ENCODE assay signal across 9 mouse cellular contexts in genomic region chr12:87471421-87471963, GRCm38 (mm10). TPM values are rescaled to one million over a fixed set of nuclear protein-coding genes. Genes with fewer than 3 reads are reported as not detected.
DNase-seq lines count a peak whose midpoint lies in the region; ATAC-seq lines count a peak whose summit lies in the region.
"Had no signal": no experiment of that assay in that cellular context is flagged by ENCODE, and none has a peak within 500 bp of the region (broad histone marks: within the 10 kb centered on the region; RNA-seq: fewer than 3 reads in every experiment).

No protein-coding gene starts in this region.

- peak overlapping the region; percentile 79 for H3K4me3 ChIP-seq in forebrain, embryonic 13.5 days
- peak overlapping the region; percentile 66 for H3K4me3 ChIP-seq in neural tube, embryonic 12.5 days

- WGBS in forebrain, embryonic 13.5 days: 0% methylated on average over 19 of the region's 19 CpGs
- WGBS in neural tube, embryonic 12.5 days: under 1% methylated on average over 19 of the region's 19 CpGs

- intact Hi-C loops in left cerebral cortex, postnatal 14 days (cut with DNase I): no loop called here

- peaks cover 20% of the 10 kb centered on the region for H3K4me1 ChIP-seq in forebrain, embryonic 13.5 days
- peaks cover 10% of the 10 kb centered on the region for H3K4me1 ChIP-seq in neural tube, embryonic 12.5 days

- peak overlapping the region; percentile 71 for H3K4me2 ChIP-seq in forebrain, embryonic 13.5 days
- H3K4me2 ChIP-seq in neural tube, embryonic 12.5 days (replicated peaks): peak overlapping the region; percentile 64

- H3K27ac ChIP-seq in forebrain, embryonic 13.5 days: peak overlapping the region; percentile 75
- H3K27ac ChIP-seq in neural tube, embryonic 12.5 days: peak overlapping the region; percentile 64; the same call in 1 of the 2 replicates

- H3K9me3 ChIP-seq in forebrain, embryonic 13.5 days (replicated peaks): no peaks in the 10 kb centered on the region
- no peaks in the 10 kb centered on the region for H3K9me3 ChIP-seq in neural tube, embryonic 12.5 days

- peaks cover 4% of the 10 kb centered on the region for H3K27me3 ChIP-seq in forebrain, embryonic 13.5 days
- no peaks in the 10 kb centered on the region for H3K27me3 ChIP-seq in neural tube, embryonic 12.5 days (replicated peaks)

- DNase-seq in layer of hippocampus, adult 11-12 months (ENCODE audit: low spot score): peak; percentile 29
- no peak for DNase-seq in layer of hippocampus, postnatal 36 days
- DNase-seq in R1 (ENCODE audit: low read depth, low spot score): peak; percentile 73
- peak; percentile 23 to 72 for DNase-seq in left cerebral cortex, postnatal 14 days (ENCODE audit: low spot score in 2 of 2)
- DNase-seq in layer of hippocampus, postnatal 14 days (ENCODE audit: low spot score in 2 of 2): no peak

- ATAC-seq in forebrain, embryonic 13.5 days: no peak
- ATAC-seq in neural tube, embryonic 12.5 days (ENCODE audit: low FRiP score, low read depth): no peak
- no peak for ATAC-seq in megakaryocyte progenitor cell, adult 5-6 weeks (replicated peaks; ENCODE audit: poor library complexity)

- peaks cover 21% of the 10 kb centered on the region for H3K36me3 ChIP-seq in forebrain, embryonic 13.5 days (ENCODE audit: poor library complexity, severe bottlenecking)
- H3K36me3 ChIP-seq in neural tube, embryonic 12.5 days: peaks cover 18% of the 10 kb centered on the region

- H3K9ac ChIP-seq in forebrain, embryonic 13.5 days: peak overlapping the region; percentile 92
- peak overlapping the region; percentile 84 for H3K9ac ChIP-seq in neural tube, embryonic 12.5 days

RNA-seq across cellular contexts. Expression of gene Snw1, which starts 0.6 kb away (rescaled TPM):
- total RNA-seq in layer of hippocampus, postnatal 36 days (2021): 10 to 100 TPM; 67.3 to 68.6 TPM
- 146 and 151 TPM in 2 replicates for polyA plus RNA-seq in forebrain, embryonic 13.5 days (2015; fragmentation: Nextera tagmentation; extraction: Ambion mirVana)
- 10 to 100 TPM; 50.5 to 54.1 TPM for total RNA-seq in left cerebral cortex, postnatal 14 days (2021)
- polyA plus RNA-seq in neural tube, embryonic 12.5 days (2016; fragmentation: Nextera tagmentation; extraction: Ambion mirVana): 133 and 137 TPM in 2 replicates
- 10 to 100 TPM; 48.2 to 48.4 TPM for total RNA-seq in layer of hippocampus, postnatal 14 days (2021)
- 54.8 and 56.1 TPM in 2 replicates for total RNA-seq in megakaryocyte progenitor cell, adult 5-6 weeks (2015)
- 173 and 192 TPM in 2 replicates for total RNA-seq in megakaryocyte progenitor cell, adult 5-6 weeks (2017)

RNA-seq across cellular contexts. Expression of gene Gm5788, which starts 23.0 kb away (rescaled TPM):
- not detected for total RNA-seq in layer of hippocampus, postnatal 36 days (2021)
- polyA plus RNA-seq in forebrain, embryonic 13.5 days (2015; fragmentation: Nextera tagmentation; extraction: Ambion mirVana): not detected in 2 replicates
- not detected for total RNA-seq in left cerebral cortex, postnatal 14 days (2021)
- polyA plus RNA-seq in neural tube, embryonic 12.5 days (2016; fragmentation: Nextera tagmentation; extraction: Ambion mirVana): not detected in 2 replicates
- not detected for total RNA-seq in layer of hippocampus, postnatal 14 days (2021)
- not detected in 2 replicates for total RNA-seq in megakaryocyte progenitor cell, adult 5-6 weeks (2015)
- total RNA-seq in megakaryocyte progenitor cell, adult 5-6 weeks (2017): not detected in 2 replicates
- total RNA-seq: common myeloid progenitor, adult 5-6 weeks had no signal

RNA-seq across cellular contexts. Expression of gene Alkbh1, which starts 27.7 kb away (rescaled TPM):
- total RNA-seq in layer of hippocampus, postnatal 36 days (2021): 10 to 100 TPM; 20.8 to 21.7 TPM
- polyA plus RNA-seq in forebrain, embryonic 13.5 days (2015; fragmentation: Nextera tagmentation; extraction: Ambion mirVana): 47.2 and 56.5 TPM in 2 replicates
- 10 to 100 TPM; 17.1 to 17.2 TPM for total RNA-seq in left cerebral cortex, postnatal 14 days (2021)
- 53.2 and 60.3 TPM in 2 replicates for polyA plus RNA-seq in neural tube, embryonic 12.5 days (2016; fragmentation: Nextera tagmentation; extraction: Ambion mirVana)
- total RNA-seq in layer of hippocampus, postnatal 14 days (2021): 10 to 100 TPM; 16.7 to 18.5 TPM
- 39.7 and 47.1 TPM in 2 replicates for total RNA-seq in megakaryocyte progenitor cell, adult 5-6 weeks (2015)
- total RNA-seq in megakaryocyte progenitor cell, adult 5-6 weeks (2017): 57.2 and 82.5 TPM in 2 replicates

RNA-seq across cellular contexts. Expression of gene Slirp, which starts 27.8 kb away (rescaled TPM):
- 10 to 100 TPM; 90.6 to 99.4 TPM for total RNA-seq in layer of hippocampus, postnatal 36 days (2021)
- 327 and 345 TPM in 2 replicates for polyA plus RNA-seq in forebrain, embryonic 13.5 days (2015; fragmentation: Nextera tagmentation; extraction: Ambion mirVana)
- 10 to 100 TPM; 79.6 to 93.9 TPM for total RNA-seq in left cerebral cortex, postnatal 14 days (2021)
- 243 and 264 TPM in 2 replicates for polyA plus RNA-seq in neural tube, embryonic 12.5 days (2016; fragmentation: Nextera tagmentation; extraction: Ambion mirVana)
- 10 to 100 TPM; 87.3 to 94.3 TPM for total RNA-seq in layer of hippocampus, postnatal 14 days (2021)
- 111 and 120 TPM in 2 replicates for total RNA-seq in megakaryocyte progenitor cell, adult 5-6 weeks (2015)
- 49.4 and 79.7 TPM in 2 replicates for total RNA-seq in megakaryocyte progenitor cell, adult 5-6 weeks (2017)

RNA-seq across cellular contexts. Expression of gene Gm8300, which starts 42.6 kb away (rescaled TPM):
- not detected for total RNA-seq in layer of hippocampus, postnatal 36 days (2021)
- polyA plus RNA-seq in forebrain, embryonic 13.5 days (2015; fragmentation: Nextera tagmentation; extraction: Ambion mirVana): not detected in 2 replicates
- total RNA-seq in left cerebral cortex, postnatal 14 days (2021): not detected
- polyA plus RNA-seq in neural tube, embryonic 12.5 days (2016; fragmentation: Nextera tagmentation; extraction: Ambion mirVana): not detected in 2 replicates
- total RNA-seq in layer of hippocampus, postnatal 14 days (2021): not detected
- total RNA-seq in megakaryocyte progenitor cell, adult 5-6 weeks (2015): not detected in 2 replicates
- not detected in 2 replicates for total RNA-seq in megakaryocyte progenitor cell, adult 5-6 weeks (2017)
- total RNA-seq: common myeloid progenitor, adult 5-6 weeks had no signal

Comparison
In these comparisons a context has a peak if more than half of its experiments do, and no peak if none do; other contexts are left out.
1. DNase-seq: peak in layer of hippocampus, adult 11-12 months (single experiment), R1 (single experiment) and left cerebral cortex, postnatal 14 days (2 of 2); none in layer of hippocampus, postnatal 36 days (0 of 2) and layer of hippocampus, postnatal 14 days (0 of 2).